Mouse (Mus musculus): ENCODE measurements around the gene Matk.

Matk gene

DNA sequence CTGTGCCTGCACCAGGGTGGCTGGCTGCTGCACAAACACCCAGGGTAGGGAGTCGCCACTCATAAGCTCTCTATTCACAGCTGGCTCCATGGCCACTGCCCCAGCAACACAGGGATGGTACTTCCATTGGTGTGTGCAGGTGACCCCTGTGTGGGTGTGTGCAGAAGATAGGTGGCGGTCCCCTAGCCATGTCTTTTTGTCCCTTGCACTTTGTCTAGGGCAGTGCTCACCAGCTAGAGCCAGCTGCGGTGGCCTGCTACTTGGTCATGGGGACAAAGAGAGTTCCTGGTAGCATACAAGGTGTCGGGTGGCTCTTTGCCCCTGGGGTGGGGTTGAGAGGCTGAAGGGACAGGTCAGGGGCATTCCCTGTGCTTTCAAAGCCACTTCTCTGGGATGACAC lies 8.6 kb upstream of the Matk start:
- DNase-seq = no peak

DNA sequence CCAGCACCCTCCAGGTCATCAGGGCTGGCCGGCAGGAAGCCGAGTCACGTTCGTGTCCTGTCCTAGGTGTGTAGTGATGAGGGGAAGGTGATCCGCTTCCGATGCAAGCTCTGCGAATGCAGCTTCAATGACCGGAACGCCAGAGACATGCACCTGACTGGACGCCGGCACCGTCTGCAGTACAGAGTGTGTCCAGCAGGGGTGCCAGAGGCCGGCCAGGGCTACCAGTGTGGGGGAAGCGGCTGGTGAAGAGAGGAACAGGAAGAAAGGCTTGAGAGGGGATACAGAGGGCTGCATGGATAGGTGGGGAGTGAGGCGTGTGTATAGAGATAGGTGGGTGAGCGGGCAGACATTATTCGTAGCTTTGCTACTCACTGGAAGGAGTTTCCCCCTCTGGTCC lies 8.1 kb upstream of the Matk start:
- DNase-seq = peak; percentile 93 to 96

DNA sequence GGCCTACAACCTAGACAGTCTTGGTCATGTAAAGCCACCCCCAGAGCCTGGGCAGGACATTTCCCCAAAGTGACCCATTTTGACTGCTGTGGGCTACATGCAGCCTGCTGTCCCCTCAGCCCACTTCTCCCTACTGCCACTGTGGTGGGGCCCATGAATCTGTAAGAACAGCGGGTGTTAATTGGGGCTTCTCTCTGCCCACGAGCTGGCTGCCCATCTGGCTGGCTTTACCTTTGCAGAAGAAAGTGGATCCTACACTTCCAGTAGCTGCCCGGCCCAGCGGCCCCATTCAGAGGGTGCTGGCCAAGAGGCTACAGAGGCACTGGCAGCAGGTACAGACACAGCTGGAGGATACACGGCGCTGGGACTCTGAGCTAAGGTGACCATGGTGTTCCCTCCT lies 7.6 kb upstream of the Matk start:
- DNase-seq = no peak

DNA sequence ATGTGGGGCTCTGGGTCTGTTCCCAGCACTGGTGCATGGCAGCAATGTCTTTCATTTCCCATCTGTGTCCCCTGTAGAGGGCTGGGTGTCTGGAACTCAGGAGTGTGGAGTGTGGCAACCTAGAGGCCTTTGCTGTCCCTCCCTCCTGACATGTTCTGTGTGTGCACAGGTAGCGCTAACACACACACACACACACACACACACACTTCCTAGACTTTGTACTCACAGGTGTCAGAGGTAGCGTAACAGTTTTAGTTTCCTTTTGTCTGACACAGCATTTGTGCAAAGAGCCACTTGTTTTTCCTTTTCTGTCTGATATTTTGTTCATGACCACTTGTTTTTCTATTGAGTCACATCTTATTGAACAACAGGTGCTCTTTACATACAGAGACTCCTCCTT lies 4.9 kb upstream of the Matk start:
- DNase-seq = no peak

DNA sequence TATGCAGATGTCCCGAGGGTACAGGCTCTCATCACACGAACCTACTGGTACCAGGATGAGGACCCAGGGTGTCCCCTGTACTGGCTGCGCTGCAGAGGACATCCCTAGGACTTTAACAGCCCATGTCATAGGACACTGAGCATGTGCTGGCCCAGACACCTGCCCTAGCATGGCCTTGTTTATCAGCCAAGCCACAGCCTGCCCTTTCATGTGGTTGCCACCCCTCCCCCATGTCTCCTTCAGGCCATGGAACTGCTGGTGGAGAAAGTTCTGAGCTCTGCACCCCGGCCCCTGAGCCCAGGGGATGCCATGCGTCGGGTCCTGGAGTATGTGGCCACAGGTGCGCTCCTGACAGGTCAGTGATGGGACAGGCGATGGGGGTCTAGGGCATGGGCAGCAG lies 3.3 kb upstream of the Matk start:
- no peak for DNase-seq

DNA sequence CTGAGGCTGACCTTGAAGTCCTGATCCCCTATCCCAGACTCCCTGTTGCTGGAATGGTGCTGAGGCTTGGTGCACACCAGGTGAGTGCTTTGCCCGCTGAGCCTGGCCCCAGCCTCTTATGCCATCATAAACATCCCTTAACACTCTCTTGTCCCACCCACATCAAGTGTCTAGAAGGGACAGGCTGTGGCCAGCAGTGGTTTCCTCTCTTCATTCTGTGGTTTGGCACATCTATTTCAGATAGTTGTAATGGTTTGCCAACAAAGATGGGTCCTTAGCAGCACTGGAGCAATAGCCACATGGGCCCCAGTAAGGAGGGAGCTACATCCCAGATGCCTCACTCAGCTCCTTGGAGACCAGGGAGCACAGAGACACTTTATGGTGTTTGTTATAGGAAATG lies 2.2 kb downstream of the Matk start:
- no peak for DNase-seq

DNA sequence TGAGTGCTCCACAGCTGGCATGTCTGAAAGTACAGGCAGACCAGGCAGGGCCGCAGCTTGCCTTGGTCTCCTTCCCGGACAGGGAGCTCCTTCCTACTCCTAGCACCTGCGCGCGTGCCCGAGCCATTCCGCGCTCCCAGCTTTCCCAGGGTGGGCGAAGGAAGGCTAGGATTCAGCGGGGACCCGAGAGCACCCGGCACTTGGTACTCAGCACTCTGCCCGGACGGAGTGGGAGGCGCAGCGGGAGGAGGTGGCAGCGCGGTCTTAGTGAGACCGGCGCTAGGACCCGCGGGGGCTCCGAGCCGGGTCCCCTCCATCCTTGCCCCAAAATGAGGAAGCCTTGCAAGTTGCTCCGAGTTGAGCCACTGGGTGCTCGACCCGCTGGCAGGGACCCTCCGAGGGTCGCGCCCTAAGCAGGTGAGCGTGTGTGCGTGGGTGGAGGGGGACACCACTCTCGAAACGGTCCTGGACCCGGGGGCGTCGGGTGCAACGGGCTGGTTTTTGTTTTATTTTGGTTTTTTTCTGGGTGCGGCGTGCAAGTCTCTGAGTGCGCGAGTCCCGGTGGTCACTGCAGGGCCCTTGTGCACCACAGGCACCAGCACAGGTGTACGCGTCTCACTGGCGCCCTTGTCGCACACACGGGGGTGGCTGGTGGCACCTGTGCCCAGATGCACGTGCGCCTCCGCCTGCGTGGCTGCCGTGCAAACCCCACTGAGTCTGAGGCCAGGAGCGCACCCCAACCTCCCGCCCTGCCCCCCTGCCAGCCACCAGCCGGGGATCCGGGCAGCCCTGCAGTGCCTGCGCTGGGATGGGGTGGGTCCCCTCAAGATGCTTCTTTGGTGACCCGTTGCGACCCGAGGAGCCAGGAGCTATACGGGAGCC lies 4.7 kb downstream of the Matk start:
- DNase-seq = peak; percentile 56 to 57

DNA sequence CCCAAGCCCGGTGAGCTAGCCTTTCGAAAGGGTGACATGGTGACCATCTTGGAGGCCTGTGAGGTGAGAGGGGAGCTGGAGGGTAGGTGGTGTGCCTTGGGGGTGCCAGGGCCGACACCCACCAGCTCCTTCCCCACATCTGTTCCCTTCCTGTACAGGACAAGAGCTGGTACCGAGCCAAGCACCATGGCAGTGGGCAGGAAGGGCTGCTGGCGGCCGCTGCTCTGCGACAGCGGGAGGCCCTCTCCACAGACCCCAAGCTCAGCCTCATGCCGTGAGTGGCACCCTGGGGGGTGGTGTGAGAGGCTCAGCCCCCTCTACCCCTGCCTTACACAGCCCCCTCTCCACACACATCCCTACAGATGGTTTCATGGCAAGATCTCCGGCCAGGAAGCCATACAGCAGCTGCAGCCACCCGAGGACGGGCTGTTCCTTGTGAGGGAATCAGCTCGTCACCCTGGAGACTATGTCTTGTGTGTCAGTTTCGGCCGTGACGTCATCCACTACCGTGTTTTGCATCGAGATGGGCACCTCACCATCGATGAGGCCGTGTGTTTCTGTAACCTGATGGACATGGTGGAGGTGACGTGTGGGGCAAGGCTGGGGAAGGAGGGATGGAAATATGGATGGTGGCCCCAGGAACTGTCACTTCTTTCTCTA lies 6.6 kb downstream of the Matk start:
- DNase-seq = peak in 1 of 2 experiments; percentile 58

DNA sequence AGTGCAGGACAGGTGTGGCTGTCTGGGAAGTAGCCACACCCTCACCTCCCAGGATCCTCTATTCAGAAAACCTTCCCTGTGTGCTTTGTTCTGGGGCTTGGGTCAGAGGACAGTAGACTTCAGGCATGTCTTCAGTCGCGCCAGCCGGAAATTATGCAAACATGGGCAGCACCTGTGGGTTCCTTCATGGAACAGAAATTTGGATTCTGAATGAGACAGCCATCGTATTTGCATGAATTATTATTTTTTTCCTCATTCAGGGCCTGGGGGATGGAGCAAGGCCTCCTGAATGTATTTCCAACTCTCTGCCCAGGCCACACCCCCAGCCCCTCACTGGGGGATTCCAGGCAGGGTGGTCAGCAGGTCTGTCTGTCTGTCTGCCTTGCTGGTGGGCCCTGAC lies 8.3 kb downstream of the Matk start:
- no peak for DNase-seq

GRCm38 (mm10) chr10:81265540-81265939 lies 12.8 kb downstream of the Matk start:
- DNase-seq = peak in 1 of 2 experiments; percentile 25

DNA sequence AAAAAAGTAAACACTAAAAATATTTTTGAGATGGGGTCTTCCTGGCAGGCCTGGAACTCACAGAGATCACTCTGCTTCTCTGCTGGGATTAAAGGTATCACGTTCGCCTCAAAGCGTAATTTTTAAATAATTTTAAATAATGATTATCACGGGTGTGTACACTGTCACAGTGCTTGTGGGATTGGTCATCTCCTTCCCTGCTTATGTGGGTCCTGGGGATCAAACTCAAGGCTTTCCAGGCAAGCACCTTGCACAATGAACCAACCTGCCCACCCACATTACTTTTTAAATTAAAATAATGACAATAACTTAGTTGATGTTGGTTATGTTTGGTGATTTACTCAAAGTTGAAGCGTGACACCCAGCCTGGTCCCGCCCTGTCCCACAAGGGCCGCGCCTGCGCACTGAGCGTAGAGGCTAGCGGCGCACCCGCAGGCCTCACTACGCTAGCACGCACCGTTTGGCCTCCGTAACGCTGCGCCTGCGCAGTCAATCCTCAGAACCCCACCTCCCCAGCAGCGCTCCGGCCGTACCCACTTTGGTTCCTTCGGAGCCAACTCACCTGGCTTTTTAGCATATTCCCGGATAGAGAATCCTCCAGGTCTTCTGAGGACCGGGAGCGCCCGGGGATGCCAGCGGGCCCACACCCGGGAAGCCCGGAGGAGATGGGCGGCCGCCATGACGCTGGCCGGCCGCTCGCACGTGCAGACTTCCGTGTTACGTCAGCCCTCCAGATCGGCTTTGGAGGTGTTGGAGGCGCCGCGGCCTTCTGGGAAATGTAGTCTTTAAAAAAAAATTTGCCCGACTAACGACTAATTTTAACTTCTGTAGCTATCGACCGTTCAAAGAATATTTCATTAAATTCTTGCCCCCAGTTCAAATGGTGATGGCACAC lies 13.7 kb downstream of the Matk start, which contains the start of the genes Mrpl54 and Apba3:
Gene Mrpl54 (minus strand): TSS at position 724 of the 895 bp plus-strand sequence.
Gene Apba3 (plus strand): TSS at position 750 of the 895 bp plus-strand sequence.
- DNase-seq = peak; percentile 97 to 98

DNA sequence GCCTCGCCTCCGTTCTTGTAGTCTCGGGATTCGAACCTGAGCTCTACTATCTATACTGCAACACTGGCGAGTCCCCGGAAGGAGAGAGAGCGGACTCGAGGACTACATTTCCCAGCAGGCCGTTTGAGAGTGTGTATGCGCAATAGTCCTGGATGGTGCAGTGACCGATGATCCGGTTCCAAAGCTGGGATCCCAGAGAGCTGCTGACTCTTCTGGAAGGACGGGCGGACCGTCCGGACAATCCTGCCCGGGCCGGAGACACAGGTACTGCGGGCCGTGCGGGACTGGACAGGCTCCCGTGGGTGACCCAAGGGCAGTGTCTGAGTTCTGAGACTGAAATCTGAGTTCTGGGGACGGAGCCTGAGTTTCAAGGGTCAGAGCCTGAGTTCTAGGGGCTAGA lies 15.3 kb downstream of the Matk start:
- peak; percentile 86 to 88 for DNase-seq

DNA sequence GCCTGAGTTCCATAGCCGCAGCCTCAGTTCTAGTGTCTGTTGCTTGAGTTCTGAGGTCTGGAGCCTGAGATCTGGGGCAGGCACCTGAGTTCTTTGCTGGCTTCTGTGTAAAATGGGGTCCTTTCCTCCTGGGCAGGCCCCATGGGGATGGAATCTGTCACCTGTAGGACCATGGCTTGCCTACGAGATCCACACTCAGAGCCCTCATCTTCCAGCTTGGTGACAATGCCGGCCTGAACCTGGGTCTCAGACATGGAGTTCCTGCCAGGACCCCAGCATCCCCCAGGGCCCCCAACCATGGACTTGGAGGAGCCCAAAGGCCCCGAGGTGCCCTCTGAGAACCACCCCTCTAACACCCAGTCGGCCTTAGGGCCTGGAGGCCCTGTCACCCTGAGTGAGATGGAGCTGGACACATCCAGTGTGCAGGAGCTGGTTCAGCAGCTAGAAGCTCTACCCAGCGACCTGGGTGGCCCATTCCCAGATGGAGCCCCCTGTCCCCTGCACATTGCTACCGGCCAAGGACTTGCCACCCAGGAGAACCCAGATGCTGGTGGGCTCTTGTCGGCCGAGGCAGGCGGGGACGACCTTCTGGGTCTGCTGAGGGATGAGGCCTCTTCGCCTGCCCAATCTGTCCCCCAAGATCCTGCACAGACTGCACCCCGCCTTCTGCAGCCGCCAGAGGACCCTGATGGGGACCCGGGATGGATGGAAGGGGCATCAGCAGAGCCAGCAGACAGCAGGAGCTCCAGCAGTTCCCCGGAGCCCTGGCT lies 16.1 kb downstream of the Matk start:
- peak in 1 of 2 experiments; percentile 35 for DNase-seq

- peak in 1 of 2 experiments; percentile 27 for DNase-seq
Observed at GRCm38 (mm10) chr10:81272356-81272755, 19.6 kb downstream of the Matk start.

DNA sequence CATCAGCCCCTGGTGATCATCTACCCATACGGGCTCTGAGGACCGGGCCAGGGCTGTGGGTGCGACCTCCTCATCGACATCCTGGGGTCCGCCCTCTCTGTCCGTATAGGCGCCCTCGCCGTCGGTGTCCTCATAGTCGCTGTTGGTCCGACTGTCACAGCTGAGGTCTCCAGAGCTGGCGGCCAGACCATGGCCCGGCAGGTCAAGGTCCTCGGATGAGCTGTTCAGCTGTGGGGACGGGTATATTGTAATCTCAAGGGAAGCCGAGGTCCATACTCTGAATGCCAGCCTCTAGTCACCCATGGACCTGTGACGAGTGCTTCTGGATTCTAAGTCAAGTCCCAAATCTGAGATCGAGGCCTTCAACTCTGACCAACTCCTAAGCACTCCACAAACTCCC lies 21.1 kb downstream of the Matk start:
- DNase-seq = no peak

DNA sequence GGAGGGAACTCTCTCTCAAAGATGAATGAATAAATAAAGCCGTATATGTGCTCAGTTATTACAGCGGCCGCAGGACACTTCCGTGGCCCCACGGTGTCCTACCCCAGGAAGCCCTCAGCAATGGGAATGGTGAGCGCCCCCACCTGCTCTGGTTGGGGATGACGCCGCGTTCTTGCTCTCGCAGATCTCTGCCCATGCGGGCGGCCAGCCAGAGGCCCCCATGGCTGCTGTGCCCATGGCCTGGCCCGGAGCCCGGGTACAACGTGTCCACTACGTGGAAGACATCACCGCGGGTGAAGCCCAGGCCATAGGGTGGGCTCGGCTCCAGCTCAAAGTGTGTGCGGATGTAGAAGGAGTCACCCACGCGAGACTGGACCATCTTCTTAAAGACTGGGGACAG lies 24.9 kb downstream of the Matk start:
- DNase-seq = peak; percentile 87 to 90

GRCm38 (mm10) chr10:81279496-81279895 lies 26.8 kb downstream of the Matk start:
- no peak for DNase-seq

DNA sequence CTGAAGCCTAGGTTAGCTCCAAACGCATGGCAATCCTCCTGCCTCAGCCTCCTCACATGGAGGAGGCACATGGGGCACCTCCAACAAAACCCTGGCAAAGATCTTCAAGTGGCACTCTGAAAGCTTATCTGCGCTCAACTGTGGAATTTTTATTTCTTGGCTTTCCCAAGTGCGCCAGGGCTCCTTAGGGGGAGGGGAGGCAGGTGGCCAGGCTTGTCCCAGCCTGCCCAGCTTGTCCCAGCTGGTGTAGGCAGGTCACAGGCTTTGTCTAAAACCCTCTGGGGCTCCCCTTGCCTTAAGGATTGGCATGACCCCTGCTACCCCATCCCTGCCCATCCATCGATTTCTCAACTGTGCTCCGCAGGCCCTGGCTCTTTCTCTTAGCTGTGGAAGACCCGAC lies 31.5 kb downstream of the Matk start:
- no peak for DNase-seq

DNA sequence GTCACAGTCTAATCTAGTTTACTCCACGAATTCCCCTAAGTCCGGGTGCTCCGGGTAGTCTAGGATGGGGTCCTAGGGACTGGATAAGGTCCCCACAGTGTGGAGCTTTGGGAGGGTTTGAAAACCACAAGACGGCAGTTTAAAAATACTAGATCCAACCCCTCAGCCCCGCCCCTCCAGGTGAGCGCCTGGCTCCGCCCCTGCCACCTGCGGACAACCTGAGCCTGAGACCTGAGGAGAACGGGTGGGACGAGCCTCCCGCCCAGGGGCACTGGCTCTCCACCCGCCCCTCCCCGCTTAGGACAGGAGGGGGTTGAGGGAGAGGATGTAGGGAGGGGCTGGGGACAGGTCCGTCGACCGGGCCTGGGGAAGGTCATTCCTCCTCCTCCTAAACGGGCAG lies 32.0 kb downstream of the Matk start:
- DNase-seq = peak in 1 of 2 experiments; percentile 29

GRCm38 (mm10) chr10:81285694-81286450 lies 33.1 kb downstream of the Matk start:
- DNase-seq = peak; percentile 94 to 96

- no peak for DNase-seq
Observed at GRCm38 (mm10) chr10:81286586-81286985, 33.9 kb downstream of the Matk start.
